Mouse (Mus musculus): ENCODE measurements around the gene D5Ertd579e. TPM values are rescaled to one million over a fixed set of nuclear protein-coding genes. Genes with fewer than 3 reads are reported as not detected.

Gene D5Ertd579e
- polyA plus RNA-seq, 1 experiment = 56.7 TPM

GRCm38 (mm10) chr5:36596225-36596624, 99.6 kb downstream of the D5Ertd579e start:
- Histone ChIP-seq H3K4me3 (ENCODE audit: insufficient read depth, low read length) (no peak overlapping the region), H3K4me1 (ENCODE audit: control insufficient read depth, insufficient read depth, low read length) (no peaks in the 10 kb centered on the region; the same call in 1 of the 2 replicates), H3K27ac (ENCODE audit: insufficient read depth, low read length) (no peak overlapping the region)
- TF ChIP-seq POLR2A (IDR thresholded peaks at IDR 0.05; ENCODE audit: low read depth, low read length) (no peak), CTCF (IDR thresholded peaks at IDR 0.05; ENCODE audit: borderline replicate concordance, insufficient read depth, low read length) (no peak)

DNA sequence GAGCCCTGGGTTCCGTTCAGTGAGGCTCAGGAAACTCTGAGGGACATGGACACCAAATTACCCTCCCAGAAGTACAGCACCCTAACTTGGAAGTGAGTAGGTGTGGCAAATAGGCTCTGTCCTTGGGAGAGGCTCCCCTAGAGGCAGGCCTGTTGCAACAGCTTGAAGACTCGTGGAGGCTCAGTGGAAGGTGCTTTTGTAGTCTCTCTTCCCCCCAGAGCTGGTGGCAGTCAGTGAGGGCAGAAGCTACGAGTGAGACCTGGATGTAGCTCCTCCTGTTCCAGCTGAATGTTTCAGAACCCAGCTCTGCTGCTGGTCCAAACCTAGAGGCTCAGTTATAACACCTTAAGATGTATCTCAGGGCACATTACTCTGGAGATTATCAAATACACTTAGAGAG, 100.7 kb downstream of the D5Ertd579e start:
- H3K4me3 ChIP-seq (ENCODE audit: insufficient read depth, low read length) = no peak overlapping the region
- H3K27ac ChIP-seq (ENCODE audit: insufficient read depth, low read length) = no peak overlapping the region
- TF ChIP-seq POLR2A (IDR thresholded peaks at IDR 0.05; ENCODE audit: low read depth, low read length) = no peak
- no peak for TF ChIP-seq CTCF (IDR thresholded peaks at IDR 0.05; ENCODE audit: borderline replicate concordance, insufficient read depth, low read length)
- no peaks in the 10 kb centered on the region; the same call in 1 of the 2 replicates for H3K4me1 ChIP-seq (ENCODE audit: control insufficient read depth, insufficient read depth, low read length)

GRCm38 (mm10) chr5:36594344-36594743, 101.5 kb downstream of the D5Ertd579e start:
- Histone ChIP-seq H3K27ac (ENCODE audit: insufficient read depth, low read length) (no peak overlapping the region), H3K4me3 (ENCODE audit: insufficient read depth, low read length) (no peak overlapping the region), H3K4me1 (ENCODE audit: control insufficient read depth, insufficient read depth, low read length) (no peaks in the 10 kb centered on the region; the same call in 1 of the 2 replicates)
- TF ChIP-seq POLR2A (IDR thresholded peaks at IDR 0.05; ENCODE audit: low read depth, low read length) = no peak
- TF ChIP-seq CTCF (IDR thresholded peaks at IDR 0.05; ENCODE audit: borderline replicate concordance, insufficient read depth, low read length) = no peak

- no peak within 1 kb of the TSS for H3K4me3 ChIP-seq (ENCODE audit: insufficient read depth, low read length)
- no peaks in the 10 kb centered on the region; the same call in 1 of the 2 replicates for H3K4me1 ChIP-seq (ENCODE audit: control insufficient read depth, insufficient read depth, low read length)
- no peak within 1 kb of the TSS for H3K27ac ChIP-seq (ENCODE audit: insufficient read depth, low read length)
- no peak for TF ChIP-seq CTCF (IDR thresholded peaks at IDR 0.05; ENCODE audit: borderline replicate concordance, insufficient read depth, low read length)
- TF ChIP-seq POLR2A (IDR thresholded peaks at IDR 0.05; ENCODE audit: low read depth, low read length) = no peak
Measured at GRCm38 (mm10) chr5:36593176-36593575, 102.6 kb downstream of the D5Ertd579e start, which contains the start of gene Tbc1d14. Gene Tbc1d14, minus strand, starts transcription at chr5:36593276.

GRCm38 (mm10) chr5:36590499-36590920, 105.3 kb downstream of the D5Ertd579e start:
- TF ChIP-seq CTCF (IDR thresholded peaks at IDR 0.05; ENCODE audit: borderline replicate concordance, insufficient read depth, low read length) = no peak
- TF ChIP-seq POLR2A (IDR thresholded peaks at IDR 0.05; ENCODE audit: low read depth, low read length) = no peak

GRCm38 (mm10) chr5:36584299-36584698, 111.5 kb downstream of the D5Ertd579e start:
- no peak overlapping the region for H3K27ac ChIP-seq (ENCODE audit: insufficient read depth, low read length)
- H3K4me1 ChIP-seq (ENCODE audit: control insufficient read depth, insufficient read depth, low read length) = no peaks in the 10 kb centered on the region
- no peak overlapping the region for H3K4me3 ChIP-seq (ENCODE audit: insufficient read depth, low read length)
- TF ChIP-seq POLR2A (IDR thresholded peaks at IDR 0.05; ENCODE audit: low read depth, low read length) (no peak), CTCF (IDR thresholded peaks at IDR 0.05; ENCODE audit: borderline replicate concordance, insufficient read depth, low read length) (no peak)

More at GRCm38 (mm10) chr5:36590499-36590920, 105.3 kb downstream of the D5Ertd579e start:
- H3K4me3 ChIP-seq (ENCODE audit: insufficient read depth, low read length) = no peak overlapping the region
- no peak overlapping the region for H3K27ac ChIP-seq (ENCODE audit: insufficient read depth, low read length)
- H3K4me1 ChIP-seq (ENCODE audit: control insufficient read depth, insufficient read depth, low read length) = no peaks in the 10 kb centered on the region

- Histone ChIP-seq H3K27ac (ENCODE audit: insufficient read depth, low read length) (peak overlapping the region; percentile 27; the same call in 1 of the 2 replicates), H3K4me1 (ENCODE audit: control insufficient read depth, insufficient read depth, low read length) (no peaks in the 10 kb centered on the region), H3K4me3 (ENCODE audit: insufficient read depth, low read length) (peak overlapping the region; percentile 60)
- TF ChIP-seq POLR2A (IDR thresholded peaks at IDR 0.05; ENCODE audit: low read depth, low read length) = peak; percentile 67; the same call in 1 of the 2 replicates
- no peak for TF ChIP-seq CTCF (IDR thresholded peaks at IDR 0.05; ENCODE audit: borderline replicate concordance, insufficient read depth, low read length)
Measured at GRCm38 (mm10) chr5:36581924-36582642, 113.7 kb downstream of the D5Ertd579e start.

DNA sequence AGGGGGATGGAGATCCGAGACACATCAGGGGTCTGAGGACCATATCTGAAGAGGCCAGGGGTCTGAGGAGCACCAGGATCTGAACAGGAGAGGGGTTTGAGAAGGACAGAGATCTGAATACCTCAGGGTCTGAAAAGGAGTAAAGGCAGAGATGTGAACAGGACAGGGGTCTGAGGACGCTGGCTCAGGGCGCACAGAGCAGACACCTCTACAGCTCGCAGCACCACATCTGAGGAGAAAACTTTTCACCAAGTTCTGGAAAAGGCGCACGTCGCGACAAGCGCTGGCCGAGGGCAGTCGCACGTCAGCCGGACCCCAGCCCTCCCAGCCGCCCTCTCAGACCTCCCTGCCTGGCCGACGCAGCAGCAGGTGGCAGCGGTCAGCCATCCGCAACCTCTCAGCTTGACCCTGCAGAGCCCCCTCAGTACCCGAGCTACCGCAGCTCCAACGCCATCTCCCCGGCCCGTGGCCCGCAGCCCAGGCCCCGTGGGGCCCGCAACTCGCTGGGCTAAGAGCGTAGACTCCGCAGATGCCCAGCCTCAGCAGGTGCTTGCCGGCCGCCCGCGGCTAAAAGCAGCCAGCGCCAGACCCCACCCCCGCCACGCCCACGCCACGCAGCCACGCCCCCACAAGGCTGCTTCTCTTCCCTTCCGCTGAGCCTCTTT, 114.4 kb downstream of the D5Ertd579e start:
- peak overlapping the region; percentile 57 for H3K4me3 ChIP-seq (ENCODE audit: insufficient read depth, low read length)
- H3K4me1 ChIP-seq (ENCODE audit: control insufficient read depth, insufficient read depth, low read length) = no peaks in the 10 kb centered on the region
- no peak for TF ChIP-seq POLR2A (IDR thresholded peaks at IDR 0.05; ENCODE audit: low read depth, low read length)
- no peak for TF ChIP-seq CTCF (IDR thresholded peaks at IDR 0.05; ENCODE audit: borderline replicate concordance, insufficient read depth, low read length)
- H3K27ac ChIP-seq (ENCODE audit: insufficient read depth, low read length) = no peak overlapping the region

DNA sequence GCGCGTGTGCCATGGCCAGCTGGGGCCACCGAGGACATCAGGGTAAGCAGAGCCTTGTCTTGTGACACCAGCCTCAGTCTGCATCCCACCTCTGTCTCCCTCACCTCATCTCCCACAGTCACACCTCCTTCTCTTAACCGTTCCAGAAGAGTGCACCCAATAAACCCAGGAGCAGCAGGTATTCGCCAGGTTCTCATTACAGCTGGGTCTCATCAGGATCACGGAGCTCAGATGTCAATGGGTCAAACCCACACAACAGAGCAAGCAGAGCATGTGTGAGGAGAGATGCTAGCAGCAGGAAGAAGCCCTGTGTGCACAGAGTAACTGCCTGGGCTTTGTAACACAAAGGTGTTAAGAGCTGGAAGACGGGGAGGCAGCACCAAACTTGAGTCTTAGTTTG, 115.9 kb downstream of the D5Ertd579e start:
- no peaks in the 10 kb centered on the region for H3K4me1 ChIP-seq (ENCODE audit: control insufficient read depth, insufficient read depth, low read length)
- TF ChIP-seq CTCF (IDR thresholded peaks at IDR 0.05; ENCODE audit: borderline replicate concordance, insufficient read depth, low read length) (no peak), POLR2A (IDR thresholded peaks at IDR 0.05; ENCODE audit: low read depth, low read length) (no peak)
- no peak overlapping the region for H3K4me3 ChIP-seq (ENCODE audit: insufficient read depth, low read length)
- no peak overlapping the region for H3K27ac ChIP-seq (ENCODE audit: insufficient read depth, low read length)

DNA sequence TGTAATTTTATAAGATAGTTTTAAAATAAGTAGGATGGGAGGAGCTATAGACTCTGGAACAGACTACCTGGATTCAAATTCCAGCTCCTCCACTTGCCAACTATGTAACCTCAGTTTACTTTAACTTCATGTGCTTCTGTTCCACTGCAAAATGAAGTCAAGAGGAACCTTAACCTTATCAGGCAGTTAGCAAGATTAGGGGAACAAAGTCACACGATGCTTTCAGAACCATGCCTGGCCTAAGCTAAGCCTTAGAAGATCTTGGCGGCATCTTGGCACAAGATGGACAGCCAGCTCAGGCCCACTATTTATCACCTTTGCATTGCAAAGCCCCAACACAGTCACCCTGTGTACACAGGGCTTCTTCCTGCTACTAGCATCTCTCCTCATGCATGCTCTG, 116.8 kb downstream of the D5Ertd579e start:
- Histone ChIP-seq H3K27ac (ENCODE audit: insufficient read depth, low read length) (no peak overlapping the region), H3K4me3 (ENCODE audit: insufficient read depth, low read length) (no peak overlapping the region), H3K4me1 (ENCODE audit: control insufficient read depth, insufficient read depth, low read length) (peaks cover 6% of the 10 kb centered on the region)
- TF ChIP-seq CTCF (IDR thresholded peaks at IDR 0.05; ENCODE audit: borderline replicate concordance, insufficient read depth, low read length) (no peak), POLR2A (IDR thresholded peaks at IDR 0.05; ENCODE audit: low read depth, low read length) (no peak)
